Mouse (Mus musculus) left cerebral cortex, postnatal 14 days (tissue): Measurements from ENCODE around the gene Mynn. TPM values are rescaled to one million over a fixed set of nuclear protein-coding genes. Genes with fewer than 3 reads are reported as not detected.

ENCODE experiments used
- DNase-seq, 2 experiments: peaks; one replicate each; pipeline ENCODE4 v3.0.0; 2021 to 2022; ENCODE audit warnings: low spot score in 2 of 2, mixed read lengths in 1 of 2
- intact Hi-C: fragments of 180-260 bp; cut with DNase I; formaldehyde crosslinking; loops from one replicate; pipeline ENCODE4 v1.15.1; 2025
- total RNA-seq, 2 experiments: library from RNA; stranded (reverse); gene quantifications; 2 replicates each; pipeline ENCODE4 v1.2.3; 2021

Gene Mynn
- total RNA-seq, 2 experiments from 2014 or later, result 15.5 to 17.3 TPM

- intact Hi-C loops, result no loop called here
- DNase-seq, result no peak
Measured at GRCm38 (mm10) chr3:30610930-30611329, 9.1 kb downstream of the Mynn start.

- DNase-seq, result no peak
- intact Hi-C loops, result no loop called here
Measured at GRCm38 (mm10) chr3:30620132-30620531, 18.3 kb downstream of the Mynn start.

- no peak for DNase-seq
- intact Hi-C loops, result no loop called here
Measured at GRCm38 (mm10) chr3:30633681-30634080, 31.8 kb downstream of the Mynn start.

GRCm38 (mm10) chr3:30635629-30636028 is 33.8 kb downstream of the Mynn start:
- intact Hi-C loops, result no loop called here
- DNase-seq, result no peak

GRCm38 (mm10) chr3:30644207-30644606 is 42.3 kb downstream of the Mynn start, which contains the start of gene Lrriq4:
Lrriq4 (plus strand) TSS chr3:30644507.
- intact Hi-C loops, result no loop called here
- no peak for DNase-seq

GRCm38 (mm10) chr3:30646761-30647160 is 44.9 kb downstream of the Mynn start:
- intact Hi-C loops, result no loop called here

GRCm38 (mm10) chr3:30647440-30648090 is 45.7 kb downstream of the Mynn start, which contains the start of gene Lrrc34:
Lrrc34 (minus strand) TSS chr3:30647869.
- intact Hi-C loops, result no loop called here
- DNase-seq, result peak; percentile 19 to 34

More at GRCm38 (mm10) chr3:30646761-30647160, 44.9 kb downstream of the Mynn start:
- DNase-seq, result no peak

- intact Hi-C loops, result no loop called here
- no peak for DNase-seq
Measured at GRCm38 (mm10) chr3:30648466-30648865, 46.6 kb downstream of the Mynn start.

GRCm38 (mm10) chr3:30650062-30650841 is 48.4 kb downstream of the Mynn start:
- peak in 1 of 2 experiments; percentile 9 for DNase-seq
- intact Hi-C loops, result no loop called here

- intact Hi-C loops, result no loop called here
- DNase-seq, result no peak
Measured at GRCm38 (mm10) chr3:30655937-30656336, 54.1 kb downstream of the Mynn start.

- no peak for DNase-seq
- intact Hi-C loops, result no loop called here
Measured at GRCm38 (mm10) chr3:30658486-30658885, 56.6 kb downstream of the Mynn start.

Other genes starting within 250 kb of the Mynn start
- 1 to 10 TPM; 5.2 to 6.0 TPM for gene Mecom, start 54.1 kb upstream of the Mynn start, total RNA-seq
- gene Actrt3, start 2.1 kb upstream of the Mynn start, total RNA-seq, result under 1 TPM; 0.57 to 0.72 TPM
- gene Lrriq4, start 42.4 kb downstream of the Mynn start, total RNA-seq, result not detected
- gene Lrrc34, start 45.8 kb downstream of the Mynn start, total RNA-seq, result under 1 TPM in 1 of 2 experiments, not detected in 1; 0.18 TPM
- gene Lrrc31, start 97.8 kb downstream of the Mynn start, total RNA-seq, result not detected
- under 1 TPM in 1 of 2 experiments, not detected in 1; 0.11 TPM for gene Samd7, start 144.2 kb downstream of the Mynn start, total RNA-seq
- gene Sec62, start 190.8 kb downstream of the Mynn start, total RNA-seq, result 100 to 1,000 TPM; 101 to 111 TPM